Mouse (Mus musculus): Measurements from ENCODE around the gene Klhl29.

Gene Klhl29

GRCm38 (mm10) chr12:5222439-5223202, 152.9 kb downstream of the Klhl29 start:
- DNase-seq (ENCODE audit: low read depth): no peak

DNA sequence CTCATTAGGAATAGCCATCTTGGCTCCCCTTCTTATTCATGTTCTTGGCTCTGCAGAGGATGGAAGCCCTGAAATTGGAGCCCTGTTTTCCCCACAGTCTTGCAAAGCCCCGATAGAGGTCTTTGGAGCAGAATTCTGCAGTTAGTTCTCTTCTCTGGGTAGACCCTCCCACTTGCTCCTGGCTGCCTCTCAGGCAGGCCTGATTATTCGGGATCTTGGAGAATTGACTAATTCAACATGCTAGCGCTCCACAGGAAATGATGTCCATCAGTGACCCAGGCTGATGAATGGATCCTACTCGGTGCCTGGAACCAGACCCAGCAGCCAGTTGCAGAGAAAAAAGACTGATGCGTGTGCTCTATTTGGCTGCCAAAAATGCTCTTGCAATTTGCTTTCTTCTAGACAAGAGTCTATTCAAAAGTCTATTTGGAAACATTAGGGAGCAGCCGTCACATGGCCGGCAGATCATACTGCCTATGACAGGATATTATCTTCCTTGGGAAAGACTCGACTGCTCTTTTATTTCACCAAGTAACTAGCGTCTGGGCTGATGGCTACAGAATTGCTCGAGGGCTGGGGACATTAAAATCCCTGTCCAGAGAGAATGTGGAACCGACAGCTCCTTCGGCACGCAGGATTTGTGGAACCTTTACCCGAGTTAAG, 155.4 kb downstream of the Klhl29 start:
- no peak for DNase-seq (ENCODE audit: low read depth)

GRCm38 (mm10) chr12:5215836-5216747, 159.4 kb downstream of the Klhl29 start:
- no peak for DNase-seq (ENCODE audit: low read depth)

GRCm38 (mm10) chr12:5214266-5214665, 161.2 kb downstream of the Klhl29 start:
- no peak for DNase-seq (ENCODE audit: low read depth)

DNA sequence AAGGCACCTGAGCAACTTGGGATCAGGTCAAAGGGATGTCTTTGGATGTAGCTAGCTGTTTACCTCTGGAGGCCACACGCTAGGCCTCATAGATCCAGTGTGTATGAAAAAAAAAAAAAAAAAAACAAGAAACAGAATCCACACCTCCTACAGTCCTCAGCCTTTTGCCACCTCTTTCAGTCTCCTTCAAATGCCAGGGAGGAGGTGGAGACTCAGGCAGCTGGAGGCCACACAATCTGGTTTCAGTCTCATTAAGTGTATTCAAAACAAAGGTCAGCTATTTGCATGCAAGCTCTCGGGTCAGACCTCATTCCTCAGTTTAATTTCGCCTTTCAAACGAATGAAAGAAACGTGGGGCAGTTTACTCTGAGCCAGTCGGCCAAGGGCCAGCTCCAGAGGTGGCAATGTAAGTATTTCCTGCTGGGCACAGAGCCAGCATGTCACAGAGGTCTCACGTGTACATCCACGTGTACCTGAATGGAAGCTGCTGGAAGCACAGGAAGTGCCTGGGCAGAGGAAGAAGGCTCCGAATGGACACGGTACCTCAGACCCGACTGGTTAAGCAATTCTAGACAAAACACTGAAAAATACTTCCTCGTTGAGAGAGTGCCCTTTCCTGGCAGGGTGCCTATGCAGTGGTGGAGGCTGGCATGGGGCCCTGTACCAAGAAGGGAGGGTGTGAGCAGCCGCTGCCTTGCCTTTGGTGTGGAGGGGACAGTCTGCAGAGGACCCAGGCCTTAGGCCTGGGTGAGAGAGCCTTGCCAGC, 162.0 kb downstream of the Klhl29 start:
- DNase-seq (ENCODE audit: low read depth): peak; percentile 72

- DNase-seq (ENCODE audit: low read depth): no peak
Measured at GRCm38 (mm10) chr12:5211884-5212283, 163.6 kb downstream of the Klhl29 start.

GRCm38 (mm10) chr12:5210786-5211185, 164.7 kb downstream of the Klhl29 start:
- DNase-seq (ENCODE audit: low read depth): no peak

DNA sequence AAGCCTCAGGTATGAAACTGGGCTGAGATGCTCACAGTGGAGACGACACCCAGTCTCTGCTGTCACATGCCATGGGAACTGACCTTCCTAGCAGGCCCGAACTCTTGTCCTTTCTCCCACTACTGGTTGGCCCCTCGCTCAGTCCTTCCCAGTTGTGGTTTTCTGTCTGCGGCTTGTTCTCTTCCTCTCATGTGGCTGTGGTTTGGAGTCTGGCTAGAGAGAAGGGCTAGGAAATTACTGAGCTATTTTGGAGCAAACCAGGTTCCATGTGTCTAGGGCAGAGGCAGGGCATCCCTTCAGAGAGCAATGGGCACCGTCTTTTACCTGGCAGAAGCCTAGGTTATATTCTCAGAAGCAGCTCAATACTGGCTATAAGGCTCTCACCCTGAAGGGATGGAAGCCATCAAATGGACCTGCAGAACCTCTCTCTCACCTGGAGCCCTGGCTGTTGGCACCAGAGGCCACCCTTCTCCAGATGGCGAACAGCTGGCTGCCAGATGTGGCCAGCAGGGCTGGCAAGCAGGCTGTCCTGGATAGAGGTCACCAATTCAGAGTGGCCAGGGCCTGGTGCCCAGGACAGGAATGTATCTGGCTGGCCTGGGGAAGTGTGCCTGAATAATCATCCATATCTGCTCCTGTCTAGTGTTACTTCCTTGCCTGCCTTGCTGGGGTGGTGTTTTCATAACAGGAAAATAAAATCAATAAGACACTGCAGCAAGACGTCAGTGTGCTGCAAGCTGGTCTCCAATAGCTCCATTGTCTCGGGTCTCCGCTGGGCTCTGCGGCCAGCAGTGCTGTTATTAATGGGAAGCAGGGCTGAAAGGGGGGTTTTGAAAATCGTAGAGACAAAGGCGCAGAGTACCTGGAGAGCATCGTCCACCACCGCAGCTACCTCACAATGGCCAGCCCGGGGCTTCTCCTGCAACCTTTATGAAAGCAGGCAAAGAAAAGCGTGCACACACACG, 167.3 kb downstream of the Klhl29 start:
- peak; percentile 56 for DNase-seq (ENCODE audit: low read depth)

GRCm38 (mm10) chr12:5207172-5207571, 168.3 kb downstream of the Klhl29 start:
- no peak for DNase-seq (ENCODE audit: low read depth)

- no peak for DNase-seq (ENCODE audit: low read depth)
Measured at GRCm38 (mm10) chr12:5204071-5204840, 171.2 kb downstream of the Klhl29 start.

DNA sequence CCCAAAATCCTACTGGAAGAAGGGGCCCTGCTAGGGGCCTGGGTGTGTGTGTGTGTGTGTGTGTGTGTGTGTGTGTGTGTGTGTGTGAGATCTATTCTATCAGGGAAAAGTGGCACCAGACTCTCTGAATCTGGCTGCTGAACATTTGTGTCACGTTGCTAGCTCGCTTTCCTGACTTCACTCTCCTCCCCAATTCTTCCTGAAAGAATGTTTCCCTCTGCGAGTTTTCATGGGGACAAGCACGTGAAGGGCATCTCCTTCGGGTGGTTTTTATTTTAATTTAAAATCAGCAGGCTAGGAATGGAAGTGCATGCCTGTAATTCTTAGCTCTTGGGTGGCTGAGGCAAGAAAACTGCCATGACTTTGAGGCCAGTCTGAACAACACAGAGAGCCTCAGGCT, 172.1 kb downstream of the Klhl29 start:
- no peak for DNase-seq (ENCODE audit: low read depth)

DNA sequence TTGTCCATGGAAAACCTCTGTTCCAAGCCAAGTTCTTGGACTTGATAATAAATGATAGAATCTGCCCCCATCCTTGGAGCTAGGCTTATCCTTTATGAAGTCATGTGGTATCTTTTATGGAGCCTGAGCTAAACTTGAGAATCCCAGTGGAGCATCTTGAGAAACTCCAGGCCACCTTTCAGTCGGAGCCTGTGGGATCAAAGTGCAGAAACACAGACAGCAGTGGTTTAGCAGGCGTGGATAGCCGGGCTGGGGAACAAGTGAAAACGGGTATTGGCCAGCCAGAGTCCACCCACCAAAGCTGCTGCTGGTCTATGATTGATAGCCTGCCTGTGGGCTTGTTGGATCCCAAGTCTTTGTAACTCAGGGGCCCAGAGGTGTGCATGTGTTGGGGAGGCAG, 177.2 kb downstream of the Klhl29 start:
- no peak for DNase-seq (ENCODE audit: low read depth)

- no peak for DNase-seq (ENCODE audit: low read depth)
Measured at GRCm38 (mm10) chr12:5194176-5194575, 181.3 kb downstream of the Klhl29 start.

- DNase-seq (ENCODE audit: low read depth): no peak
Measured at GRCm38 (mm10) chr12:5192380-5192718, 183.1 kb downstream of the Klhl29 start.

- no peak for DNase-seq (ENCODE audit: low read depth)
Measured at GRCm38 (mm10) chr12:5191628-5192379, 183.7 kb downstream of the Klhl29 start.

- DNase-seq (ENCODE audit: low read depth): no peak
Measured at GRCm38 (mm10) chr12:5191206-5191605, 184.3 kb downstream of the Klhl29 start.

DNA sequence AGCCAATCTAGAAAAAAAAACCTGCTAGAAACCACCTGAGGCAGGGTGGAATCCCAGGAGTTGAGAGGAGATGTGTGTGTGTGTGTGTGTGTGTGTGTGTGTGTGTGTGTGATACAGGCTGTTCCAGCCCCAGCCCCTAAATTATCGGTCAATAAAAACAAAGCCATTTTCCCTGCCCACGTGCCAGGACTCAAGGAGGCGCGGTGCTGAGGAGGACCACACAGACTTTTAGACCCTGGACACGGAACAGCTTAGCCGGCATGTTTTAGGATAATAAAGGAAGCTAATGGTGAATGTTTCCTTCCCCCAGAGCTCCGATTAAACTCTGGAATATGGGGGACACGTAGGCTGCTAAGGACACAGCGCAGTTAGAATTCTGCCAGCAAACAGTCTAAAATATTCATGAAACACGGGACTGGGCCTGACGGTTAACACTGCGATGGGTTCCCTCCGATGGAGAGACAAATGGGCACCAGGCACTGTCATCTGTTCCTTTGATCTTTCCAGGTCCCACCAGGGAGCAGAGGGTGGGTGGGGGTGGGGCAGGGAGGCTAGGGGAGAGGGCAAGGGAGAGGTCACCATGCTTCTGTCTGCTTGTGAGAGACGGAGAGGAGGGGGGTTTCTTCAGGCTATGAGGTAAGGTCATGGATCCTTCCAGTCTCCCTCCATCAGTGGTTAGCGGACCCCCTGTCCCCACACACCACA, 185.9 kb downstream of the Klhl29 start:
- DNase-seq (ENCODE audit: low read depth): no peak

- no peak for DNase-seq (ENCODE audit: low read depth)
Measured at GRCm38 (mm10) chr12:5188899-5189298, 186.6 kb downstream of the Klhl29 start.

Data from fibroblast of lung, adult 2 months (primary cell).